Mouse (Mus musculus) right cerebral cortex, postnatal 36 days (tissue): ENCODE data around the gene Ttc28.

Source experiments
- DNase-seq, 2 experiments: peaks; one replicate each; pipeline ENCODE4 v3.0.0; 2022; ENCODE audit warnings: low spot score in 2 of 2, mixed read lengths in 1 of 2

Ttc28 gene

GRCm38 (mm10) chr5:111163377-111163776, 283.8 kb downstream of the Ttc28 start:
- no peak for DNase-seq

DNA sequence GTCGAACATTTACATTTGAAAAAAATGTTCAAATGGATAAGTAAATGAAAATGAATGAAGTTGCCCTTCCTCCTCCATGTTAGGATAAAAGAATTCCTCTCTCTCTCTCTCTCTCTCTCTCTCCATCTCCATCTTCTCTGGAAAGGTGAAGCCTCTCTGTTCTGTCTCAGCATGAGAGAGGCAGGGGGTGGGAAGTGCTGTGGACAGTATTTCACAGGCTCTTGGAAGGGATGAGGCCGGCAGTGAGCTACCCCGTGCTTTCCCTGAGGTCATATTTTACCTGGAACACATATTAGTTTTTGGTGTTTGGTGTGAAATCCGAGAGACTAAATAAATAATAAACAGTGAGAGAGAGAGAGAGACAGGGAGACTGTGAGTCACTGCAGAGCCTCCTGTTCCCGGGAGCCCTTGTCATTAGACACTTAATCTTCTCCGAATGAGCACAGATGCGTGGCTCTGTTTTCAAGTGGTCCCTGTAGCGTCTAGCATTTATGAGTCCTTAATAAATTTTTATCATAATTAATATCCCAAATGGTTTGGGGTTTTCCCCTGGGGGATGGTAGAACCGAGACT, 284.8 kb downstream of the Ttc28 start:
- no peak for DNase-seq

DNA sequence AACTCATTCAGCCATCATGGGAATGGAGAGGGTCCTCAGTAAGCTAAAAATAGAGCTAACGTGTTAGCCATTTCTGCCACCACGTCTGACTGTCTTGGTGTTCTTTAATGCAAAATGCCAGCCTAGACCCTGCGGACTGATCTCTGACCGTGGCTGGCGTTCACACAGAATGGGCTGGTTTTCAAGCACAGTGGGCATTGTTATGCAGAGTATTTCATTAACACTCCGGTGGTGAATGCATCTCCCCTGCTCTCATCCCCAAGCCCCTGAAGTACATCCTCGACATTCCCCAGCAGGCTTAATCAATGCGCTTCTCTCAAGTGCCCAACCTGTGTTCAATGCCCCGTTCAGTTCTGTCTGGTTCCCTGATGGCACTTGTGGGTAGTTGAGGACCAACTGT, 290.8 kb downstream of the Ttc28 start:
- DNase-seq, result no peak

GRCm38 (mm10) chr5:111175410-111175809, 295.8 kb downstream of the Ttc28 start:
- no peak for DNase-seq

DNA sequence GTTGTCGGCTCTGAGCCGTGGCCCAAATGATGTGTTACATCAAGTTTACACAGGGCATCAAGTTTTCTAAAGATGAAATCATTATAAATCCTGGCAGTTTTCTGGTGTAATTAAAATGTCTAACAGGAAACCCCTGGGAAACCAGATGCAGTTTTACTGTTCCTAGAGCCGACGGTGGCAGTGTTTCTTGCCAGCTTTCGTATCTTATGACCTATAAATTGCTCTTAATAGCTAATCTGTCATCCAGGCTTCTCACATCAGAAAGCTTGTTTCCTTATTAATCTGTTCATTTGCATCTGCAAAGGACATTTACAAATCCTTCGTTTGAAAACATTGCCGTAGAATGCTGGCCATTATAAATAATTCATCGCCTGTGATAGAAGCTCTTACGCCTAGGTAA, 296.2 kb downstream of the Ttc28 start:
- DNase-seq, result no peak

DNA sequence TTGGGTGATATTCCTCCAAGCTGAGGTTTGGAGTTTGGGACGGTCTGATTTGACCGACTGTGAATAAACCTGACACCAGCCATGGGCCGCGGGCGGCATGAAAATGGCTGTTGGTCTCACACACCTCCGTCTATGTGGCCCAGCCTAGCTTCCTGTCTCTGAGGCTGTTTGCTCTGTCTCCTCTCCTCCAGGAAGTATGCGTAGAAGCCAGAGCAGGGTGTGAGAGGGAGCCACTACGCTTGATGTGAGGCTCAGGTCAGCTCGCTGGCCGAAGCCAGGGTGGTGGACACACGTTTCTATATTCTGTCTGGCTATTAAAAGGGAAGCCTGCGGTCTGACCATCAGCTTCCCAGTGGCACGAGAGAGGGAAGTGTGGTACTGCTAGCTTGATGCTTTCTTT, 296.8 kb downstream of the Ttc28 start:
- DNase-seq, result no peak

- no peak for DNase-seq
Measured at GRCm38 (mm10) chr5:111178324-111179076, 298.9 kb downstream of the Ttc28 start.

DNA sequence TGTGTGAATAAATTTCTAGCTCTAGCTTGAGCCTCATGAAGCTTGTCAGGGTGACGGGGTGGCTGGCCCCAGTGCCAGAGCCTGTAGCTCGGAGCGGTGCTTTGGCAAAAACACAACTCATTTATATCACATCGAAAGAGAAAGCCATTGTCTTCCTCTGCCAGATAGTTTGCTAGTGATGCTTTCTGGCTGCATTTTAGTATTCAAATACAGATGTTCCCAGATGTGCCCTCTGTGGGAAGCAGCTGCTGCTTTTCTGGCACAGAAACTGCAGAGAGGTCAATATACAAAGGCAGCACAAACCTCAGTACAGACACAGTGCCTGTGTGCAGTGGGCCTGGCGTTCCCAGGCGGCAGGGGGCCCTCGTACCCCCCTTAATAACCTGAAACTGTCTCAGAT, 300.0 kb downstream of the Ttc28 start:
- no peak for DNase-seq

DNA sequence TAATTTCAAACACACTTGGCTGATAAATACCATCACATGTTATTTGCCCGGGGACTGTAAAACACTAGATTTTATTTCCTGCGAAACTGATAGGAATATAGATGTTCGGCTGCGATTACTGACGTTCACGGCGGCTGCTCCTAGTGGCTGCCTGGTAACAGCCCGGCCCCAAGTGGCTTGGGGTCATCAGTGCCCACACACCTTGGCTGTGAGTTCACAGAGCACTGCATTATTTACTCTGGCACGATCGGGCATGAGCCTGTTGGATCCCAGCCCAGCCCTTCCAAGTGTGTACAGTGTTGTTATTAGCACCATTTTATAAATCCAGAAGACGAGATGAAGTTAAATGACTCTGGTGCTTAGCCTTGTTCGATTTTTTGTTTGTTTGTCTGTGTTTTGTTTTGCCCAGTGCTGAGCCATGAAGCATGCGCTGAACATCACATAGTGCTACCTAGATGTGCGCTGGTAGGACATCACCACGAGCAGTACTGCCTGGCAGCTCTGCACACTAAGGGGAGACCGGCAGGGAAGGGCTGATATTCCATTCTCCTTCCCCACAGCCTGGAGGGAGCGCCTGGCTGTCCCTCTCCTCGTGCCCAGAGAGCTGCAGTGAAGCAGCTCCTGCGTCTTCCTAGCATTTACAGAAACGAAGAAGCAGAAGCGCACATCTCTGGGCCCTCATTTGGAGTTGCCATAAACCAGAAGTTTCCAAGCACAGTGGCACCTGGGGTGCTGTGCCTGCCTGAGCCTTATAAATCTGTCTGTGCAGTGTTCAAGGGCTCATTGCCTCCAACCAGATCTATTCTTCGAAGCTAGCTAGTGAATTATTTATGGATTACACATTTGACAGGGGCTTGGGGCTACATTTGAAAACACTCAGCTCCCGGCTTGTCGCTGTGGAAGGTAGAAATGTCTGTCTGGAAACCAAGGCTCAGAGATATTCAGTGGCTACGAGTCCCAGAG, 300.8 kb downstream of the Ttc28 start:
- no peak for DNase-seq

DNA sequence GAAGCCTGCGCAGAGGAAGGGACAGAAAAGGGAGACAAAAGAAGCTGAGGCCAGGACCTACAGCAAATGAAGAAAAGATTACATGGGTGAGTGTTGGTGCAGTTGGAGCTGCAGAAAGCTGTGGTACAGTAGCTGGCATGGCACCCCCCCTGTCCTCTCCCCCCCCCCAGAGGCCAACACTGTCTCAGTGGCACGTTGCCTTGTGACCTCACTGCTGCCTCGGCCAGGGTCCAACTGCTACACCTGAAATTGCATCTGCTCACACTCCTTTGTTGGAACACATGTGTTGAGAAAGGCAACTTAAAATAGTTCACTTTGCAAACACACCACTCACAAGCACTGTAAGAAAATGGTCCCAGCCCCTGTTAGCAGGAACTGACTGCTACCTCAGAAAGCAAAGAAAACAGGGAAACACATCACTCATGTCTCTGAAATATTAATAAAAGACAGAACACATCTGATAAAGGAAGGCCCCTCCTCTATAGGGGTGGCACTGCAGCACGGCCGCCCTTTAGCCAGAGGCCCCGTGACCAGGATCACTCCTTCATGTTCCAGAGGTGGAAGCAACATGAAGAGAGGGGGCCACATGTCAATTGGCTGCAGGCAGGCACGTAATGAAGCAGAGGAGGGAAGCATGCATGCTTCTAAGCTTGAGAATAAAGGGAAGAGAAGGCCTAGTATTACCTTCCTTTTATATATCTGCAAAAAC, 301.8 kb downstream of the Ttc28 start:
- DNase-seq, result no peak

- no peak for DNase-seq
Measured at GRCm38 (mm10) chr5:111186600-111186999, 307.0 kb downstream of the Ttc28 start.

DNA sequence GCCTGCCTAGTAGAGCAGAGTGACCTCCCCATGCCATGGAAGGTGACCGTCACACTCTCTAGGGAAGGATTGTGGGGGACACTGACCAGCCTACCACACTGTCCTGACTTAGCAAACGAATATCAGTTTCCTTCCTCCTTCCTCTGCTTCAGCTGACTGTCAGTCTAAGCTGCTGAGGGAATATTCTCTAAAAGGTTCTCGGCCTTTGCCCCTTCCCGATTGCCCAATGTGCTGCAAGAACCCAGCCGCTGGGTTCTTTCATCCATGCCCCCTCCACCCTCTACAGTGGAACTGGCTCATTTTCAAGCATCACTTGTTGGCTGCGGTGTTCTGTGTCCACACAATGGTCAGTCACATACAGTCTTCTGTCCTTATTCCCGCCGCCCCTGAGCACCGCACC, 312.4 kb downstream of the Ttc28 start:
- no peak for DNase-seq

DNA sequence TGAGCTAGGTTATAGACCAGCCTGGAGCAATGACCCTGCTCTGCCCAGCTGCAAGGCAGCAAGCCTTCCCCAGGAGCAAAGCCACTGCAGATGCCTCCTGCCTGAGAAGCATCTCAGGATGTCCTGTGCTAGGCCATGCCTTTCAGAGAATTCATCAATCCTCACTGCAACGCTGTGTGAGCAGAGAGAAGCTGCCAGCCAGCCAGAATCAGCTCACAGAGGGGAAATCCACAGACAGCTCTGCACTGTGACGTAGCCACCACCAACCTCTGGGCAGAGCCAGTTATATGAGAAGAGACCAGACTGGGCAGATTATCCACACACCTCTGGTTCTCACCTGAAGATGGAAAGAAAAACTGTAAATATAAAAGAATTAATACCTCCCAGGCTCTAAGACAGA, 315.2 kb downstream of the Ttc28 start:
- DNase-seq, result no peak

DNA sequence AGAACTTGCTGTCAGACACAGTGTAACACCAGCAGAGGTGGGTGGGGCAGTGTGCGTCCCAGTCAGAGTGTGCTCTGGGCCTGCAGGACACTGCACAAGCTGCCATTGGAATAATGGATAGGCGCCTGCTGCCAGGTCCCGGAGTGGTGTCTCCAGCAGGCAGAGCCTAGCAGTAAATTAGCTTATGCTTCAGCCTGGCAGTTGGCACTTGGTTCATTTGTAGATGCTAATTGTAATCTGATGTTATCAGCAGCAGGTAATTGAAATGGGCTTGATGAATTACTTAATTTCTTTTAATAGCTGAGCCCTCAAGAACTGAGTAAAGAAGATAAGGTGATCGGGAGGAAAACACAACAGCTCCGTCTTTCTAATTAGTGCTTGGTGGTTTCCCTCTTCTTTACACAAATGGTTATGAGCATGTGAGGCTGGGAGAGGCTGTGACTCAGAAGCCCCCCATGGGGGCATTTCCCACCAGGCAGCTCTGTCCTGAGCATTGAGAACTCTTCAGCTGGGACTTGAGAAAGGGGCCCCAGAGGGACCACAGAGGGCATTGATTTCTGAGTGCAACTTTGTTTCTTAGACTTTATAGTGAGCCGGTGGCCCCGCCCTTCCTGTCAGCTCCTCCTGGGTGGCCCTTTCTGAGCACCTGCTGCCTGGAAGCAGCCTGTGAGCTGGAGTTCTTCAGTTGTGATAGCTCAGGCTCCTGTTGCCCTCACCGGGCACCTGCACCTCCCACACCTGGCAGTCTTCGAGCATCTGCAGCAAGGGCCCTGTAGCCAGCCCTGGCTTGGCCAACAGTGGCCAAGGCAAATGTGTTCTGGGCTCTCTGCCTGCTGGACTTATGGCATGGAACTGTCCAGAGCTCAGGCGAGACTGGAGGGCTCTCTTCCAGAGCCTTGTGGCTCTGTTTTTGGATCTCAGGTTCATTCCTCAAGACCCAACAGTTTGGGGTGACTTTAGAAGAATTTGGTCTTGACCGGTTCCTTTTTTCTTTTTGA, 316.2 kb downstream of the Ttc28 start:
- no peak for DNase-seq

- DNase-seq, result no peak
Measured at GRCm38 (mm10) chr5:111197727-111198126, 318.1 kb downstream of the Ttc28 start.

DNA sequence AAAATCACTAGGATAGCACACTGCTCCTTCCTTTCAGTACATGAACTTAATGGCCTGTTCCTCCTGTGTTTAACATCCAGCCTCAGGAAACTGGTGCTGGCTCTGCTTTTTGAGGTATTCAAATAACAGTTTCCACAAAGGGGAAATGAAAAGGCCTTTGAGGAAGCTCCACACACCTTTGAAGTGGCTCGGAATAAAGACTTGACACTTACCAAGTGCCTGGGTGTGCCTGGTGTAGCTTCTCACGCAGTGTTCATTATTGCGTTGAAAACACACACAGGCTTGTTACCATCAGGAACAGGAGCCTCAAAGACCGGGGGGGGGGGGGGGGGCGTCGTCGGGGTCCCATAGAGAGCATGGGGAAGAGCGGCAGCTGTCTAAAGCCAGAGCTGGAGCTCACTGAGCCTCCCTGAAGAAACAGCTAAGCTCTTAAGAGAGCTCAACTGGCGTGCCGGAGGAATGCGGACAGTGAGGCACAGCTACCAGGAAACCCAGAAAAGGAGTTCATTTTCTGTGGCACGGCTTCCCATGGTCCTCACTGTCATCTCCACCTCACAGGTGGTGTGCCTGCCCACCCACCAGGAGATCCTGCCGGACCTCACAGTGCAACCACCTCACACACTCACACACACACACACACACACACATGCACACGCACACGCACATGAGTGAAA, 320.7 kb downstream of the Ttc28 start:
- no peak for DNase-seq

GRCm38 (mm10) chr5:111200915-111201610, 321.5 kb downstream of the Ttc28 start:
- DNase-seq, result peak in 1 of 2 experiments; percentile 41

GRCm38 (mm10) chr5:111204221-111204620, 324.6 kb downstream of the Ttc28 start:
- DNase-seq, result no peak

- DNase-seq, result no peak
Measured at GRCm38 (mm10) chr5:111204976-111205586, 325.5 kb downstream of the Ttc28 start.
